Mouse (Mus musculus) CH12.LX (cell line): ENCODE results near the gene 2200002J24Rik. TPM values are rescaled to one million over a fixed set of nuclear protein-coding genes. Genes with fewer than 3 reads are reported as not detected.

Experiments
- DNase-seq: peaks from one replicate; pipeline ENCODE4 v3.0.0-alpha.2; 2013; ENCODE audit errors: extremely low read depth
- H3K27ac ChIP-seq: 2 replicates; pipeline ENCODE4 v1.5.1; 2012; ENCODE audit warnings: low read depth, mild to moderate bottlenecking, control low read depth, moderate library complexity; ENCODE audit not compliant: insufficient read depth
- H3K27me3 ChIP-seq: replicated peaks from 2 replicates; pipeline ENCODE3; 2012; ENCODE audit warnings: inconsistent platforms
- H3K36me3 ChIP-seq, 2 experiments: replicated peaks in 1 of 2; 2 replicates each; pipeline versions ENCODE3 to v1.6.1; 2012; ENCODE audit warnings: inconsistent platforms in 1 of 2, low read length in 1 of 2, mild to moderate bottlenecking in 1 of 2, mixed read lengths in 1 of 2, moderate library complexity in 1 of 2; ENCODE audit not compliant: control insufficient read depth in 1 of 2, insufficient read depth in 1 of 2
- H3K4me1 ChIP-seq, 2 experiments: 2 replicates each; pipeline ENCODE4 v1.6.1; 2012; ENCODE audit warnings: inconsistent platforms in 1 of 2, moderate library complexity in 1 of 2; ENCODE audit not compliant: insufficient read depth in 2 of 2, control insufficient read depth in 1 of 2
- H3K4me2 ChIP-seq: 2 replicates; pipeline ENCODE4 v1.6.1; 2012; ENCODE audit warnings: low read depth, mild to moderate bottlenecking, control low read depth; ENCODE audit not compliant: poor library complexity, insufficient read depth, severe bottlenecking
- H3K4me3 ChIP-seq, 3 experiments: fragments of 150-350 bp in 1 of 3; sonication (generic) in 1 of 3; replicated peaks in 1 of 3; 2 replicates each; pipeline versions ENCODE3 to v1.5.1; 2011 to 2012; ENCODE audit warnings: low read depth in 2 of 3, low read length in 2 of 3, mild to moderate bottlenecking in 2 of 3, moderate library complexity in 2 of 3, control low read depth in 1 of 3, improper control_type of control experiment in 1 of 3, inconsistent platforms in 1 of 3, mixed read lengths in 1 of 3; ENCODE audit not compliant: poor library complexity in 1 of 3
- H3K79me2 ChIP-seq: replicated peaks from 2 replicates; pipeline ENCODE4 v1.6.1; 2012; ENCODE audit warnings: mild to moderate bottlenecking, moderate library complexity; ENCODE audit not compliant: control insufficient read depth, poor library complexity, insufficient read depth, severe bottlenecking; ENCODE audit errors: extremely low read depth
- H3K9ac ChIP-seq: 2 replicates; pipeline ENCODE4 v1.6.1; 2012; ENCODE audit warnings: low read depth, mild to moderate bottlenecking, control low read depth, moderate library complexity; ENCODE audit not compliant: insufficient read depth
- H3K9me3 ChIP-seq: replicated peaks from 2 replicates; pipeline ENCODE3; 2012; ENCODE audit warnings: low read length, inconsistent platforms, mixed read lengths
- BHLHE40 ChIP-seq: IDR thresholded peaks from 2 replicates; pipeline ENCODE4 v1.6.1; 2011; ENCODE audit warnings: mild to moderate bottlenecking, low read depth, low read length, improper control_type of control experiment
- CHD1 ChIP-seq: IDR thresholded peaks from 2 replicates; pipeline ENCODE4 v1.6.1; 2012; ENCODE audit warnings: low read depth, low read length, improper control_type of control experiment, inconsistent platforms
- CHD2 ChIP-seq: IDR thresholded peaks from 2 replicates; pipeline ENCODE4 v1.6.1; 2011; ENCODE audit warnings: low read length, improper control_type of control experiment
- CTCF ChIP-seq, 2 experiments: IDR thresholded peaks in 1 of 2; conservative IDR thresholded peaks in 1 of 2; 2 replicates each; pipeline ENCODE4 v1.5.1; 2011 to 2012; ENCODE audit warnings: low read depth in 2 of 2, low read length in 2 of 2, improper control_type of control experiment in 1 of 2, inconsistent platforms in 1 of 2, mild to moderate bottlenecking in 1 of 2, moderate library complexity in 1 of 2
- E2F4 ChIP-seq: IDR thresholded peaks from 2 replicates; pipeline ENCODE4 v1.6.1; 2011; ENCODE audit warnings: low read depth, low read length, improper control_type of control experiment; ENCODE audit not compliant: insufficient replicate concordance
- ELF1 ChIP-seq: IDR thresholded peaks from 2 replicates; pipeline ENCODE4 v1.6.1; 2014; ENCODE audit warnings: low read depth, mild to moderate bottlenecking, inconsistent platforms, low read length, improper control_type of control experiment
- EP300 ChIP-seq: IDR thresholded peaks from 2 replicates; pipeline ENCODE4 v1.6.1; 2011; ENCODE audit warnings: low read length, improper control_type of control experiment
- ETS1 ChIP-seq: conservative IDR thresholded peaks from 2 replicates; pipeline ENCODE4 v1.6.1; 2012; ENCODE audit warnings: low read depth, mild to moderate bottlenecking, inconsistent platforms, low read length, improper control_type of control experiment, moderate library complexity
- GABPA ChIP-seq: IDR thresholded peaks from 2 replicates; pipeline ENCODE4 v1.6.1; 2012; ENCODE audit warnings: low read depth, low read length, improper control_type of control experiment, inconsistent platforms; ENCODE audit not compliant: insufficient replicate concordance
- HCFC1 ChIP-seq: IDR thresholded peaks from 2 replicates; pipeline ENCODE4 v1.6.1; 2012; ENCODE audit warnings: low read depth, mild to moderate bottlenecking, inconsistent platforms, low read length, improper control_type of control experiment
- IRF4 ChIP-seq: IDR thresholded peaks from 2 replicates; pipeline ENCODE4 v1.6.1; 2014; ENCODE audit warnings: low read depth, mild to moderate bottlenecking, inconsistent platforms, low read length, improper control_type of control experiment
- JUN ChIP-seq: IDR thresholded peaks from 2 replicates; pipeline ENCODE4 v1.6.1; 2011; ENCODE audit warnings: low read depth, mild to moderate bottlenecking, low read length, improper control_type of control experiment, moderate library complexity; ENCODE audit not compliant: insufficient read depth
- JUND ChIP-seq: conservative IDR thresholded peaks from 2 replicates; pipeline ENCODE4 v1.6.1; 2011; ENCODE audit warnings: low read depth, low read length, improper control_type of control experiment
- KAT2A ChIP-seq: IDR thresholded peaks from 2 replicates; pipeline ENCODE4 v1.6.1; 2012; ENCODE audit warnings: low read length, improper control_type of control experiment, inconsistent platforms; ENCODE audit not compliant: insufficient replicate concordance
- MAFK ChIP-seq: IDR thresholded peaks from 2 replicates; pipeline ENCODE4 v1.6.1; 2011; ENCODE audit warnings: low read length, improper control_type of control experiment; ENCODE audit not compliant: insufficient replicate concordance
- MAX ChIP-seq: IDR thresholded peaks from 2 replicates; pipeline ENCODE4 v1.6.1; 2011; ENCODE audit warnings: low read length, improper control_type of control experiment
- MAZ ChIP-seq: IDR thresholded peaks from 2 replicates; pipeline ENCODE4 v1.6.1; 2012; ENCODE audit warnings: low read depth, mild to moderate bottlenecking, inconsistent platforms, low read length, improper control_type of control experiment, moderate library complexity
- MEF2A ChIP-seq: IDR thresholded peaks from 2 replicates; pipeline ENCODE4 v1.6.1; 2014; ENCODE audit warnings: low read depth, mild to moderate bottlenecking, inconsistent platforms, low read length, improper control_type of control experiment, borderline replicate concordance
- MXI1 ChIP-seq: IDR thresholded peaks from 2 replicates; pipeline ENCODE4 v1.6.1; 2011; ENCODE audit warnings: mild to moderate bottlenecking, low read depth, low read length, improper control_type of control experiment
- MYC ChIP-seq: IDR thresholded peaks from 2 replicates; pipeline ENCODE4 v1.6.1; 2011; ENCODE audit warnings: low read depth, mild to moderate bottlenecking, improper control_type of control experiment, low read length
- NELFE ChIP-seq: IDR thresholded peaks from 2 replicates; pipeline ENCODE4 v1.6.1; 2011; ENCODE audit warnings: low read depth, low read length, improper control_type of control experiment
- NRF1 ChIP-seq: IDR thresholded peaks from 2 replicates; pipeline ENCODE4 v1.6.1; 2014; ENCODE audit warnings: low read depth, mild to moderate bottlenecking, inconsistent platforms, low read length, improper control_type of control experiment, moderate library complexity
- PAX5 ChIP-seq: IDR thresholded peaks from 2 replicates; pipeline ENCODE4 v1.6.1; 2012; ENCODE audit warnings: low read length, inconsistent platforms, mixed read lengths
- POLR2A ChIP-seq: IDR thresholded peaks from 2 replicates; pipeline ENCODE4 v1.6.1; 2011; ENCODE audit warnings: low read depth, mild to moderate bottlenecking, improper control_type of control experiment, low read length
- POLR2AphosphoS2 ChIP-seq: IDR thresholded peaks from 2 replicates; pipeline ENCODE4 v1.6.1; 2011; ENCODE audit warnings: low read depth, low read length, improper control_type of control experiment
- RAD21 ChIP-seq: IDR thresholded peaks from 2 replicates; pipeline ENCODE4 v1.6.1; 2011; ENCODE audit warnings: low read depth, mild to moderate bottlenecking, low read length, improper control_type of control experiment, moderate library complexity
- RCOR1 ChIP-seq: conservative IDR thresholded peaks from 2 replicates; pipeline ENCODE4 v1.6.1; 2012; ENCODE audit warnings: low read depth, mild to moderate bottlenecking, inconsistent platforms, low read length, improper control_type of control experiment
- SIN3A ChIP-seq: IDR thresholded peaks from 2 replicates; pipeline ENCODE4 v1.6.1; 2012; ENCODE audit warnings: low read length, improper control_type of control experiment, inconsistent platforms
- SMC3 ChIP-seq: IDR thresholded peaks from 2 replicates; pipeline ENCODE4 v1.6.1; 2011; ENCODE audit warnings: low read depth, low read length, improper control_type of control experiment
- TBP ChIP-seq: conservative IDR thresholded peaks from 2 replicates; pipeline ENCODE4 v1.6.1; 2011; ENCODE audit warnings: low read depth, low read length, improper control_type of control experiment
- TCF12 ChIP-seq: IDR thresholded peaks from 2 replicates; pipeline ENCODE4 v1.6.1; 2014; ENCODE audit warnings: low read depth, mild to moderate bottlenecking, inconsistent platforms, low read length, improper control_type of control experiment
- UBTF ChIP-seq: IDR thresholded peaks from 2 replicates; pipeline ENCODE4 v1.6.1; 2012; ENCODE audit warnings: low read depth, mild to moderate bottlenecking, inconsistent platforms, low read length, improper control_type of control experiment, moderate library complexity
- USF1 ChIP-seq: IDR thresholded peaks from 2 replicates; pipeline ENCODE4 v1.6.1; 2014; ENCODE audit warnings: low read depth, mild to moderate bottlenecking, inconsistent platforms, low read length, improper control_type of control experiment
- USF2 ChIP-seq: conservative IDR thresholded peaks from 2 replicates; pipeline ENCODE4 v1.6.1; 2011; ENCODE audit warnings: low read depth, low read length, improper control_type of control experiment
- ZC3H11A ChIP-seq: IDR thresholded peaks from 2 replicates; pipeline ENCODE4 v1.6.1; 2012; ENCODE audit warnings: low read depth, mild to moderate bottlenecking, inconsistent platforms, low read length, improper control_type of control experiment
- ZKSCAN1 ChIP-seq: IDR thresholded peaks from 2 replicates; pipeline ENCODE4 v1.6.1; 2012; ENCODE audit warnings: low read depth, inconsistent platforms, low read length, improper control_type of control experiment, borderline replicate concordance
- ZMIZ1 ChIP-seq: IDR thresholded peaks from 2 replicates; pipeline ENCODE4 v1.6.1; 2012; ENCODE audit warnings: low read depth, mild to moderate bottlenecking, inconsistent platforms, low read length, improper control_type of control experiment
- ZNF384 ChIP-seq: IDR thresholded peaks from 2 replicates; pipeline ENCODE4 v1.6.1; 2012; ENCODE audit warnings: low read depth, low read length, improper control_type of control experiment, inconsistent platforms
- dilution Hi-C: fragments of 300-500 bp; cut with MboI; formaldehyde crosslinking; loops from 2 replicates; pipeline ENCODE4 v1.14.3; 2020; ENCODE audit warnings: low sequenced_read_pairs; ENCODE audit not compliant: extremely low pct_unique_long_range_greater_than_20kb, extremely low pct_ligation_motif_present
- in situ Hi-C: fragments of 300-500 bp; cut with MboI; formaldehyde crosslinking; loops from 3 replicates; pipeline ENCODE4 v1.14.3; 2019; ENCODE audit warnings: low sequenced_read_pairs, low pct_ligation_motif_present, low pct_unique_long_range_greater_than_20kb, mixed read lengths
- polyA plus RNA-seq: library from polyadenylated mRNA; unstranded; fragments of >175 nt; gene quantifications from 2 replicates; pipeline ENCODE4 v1.2.1, GENCODE M21; 2012; ENCODE audit warnings: low read depth; ENCODE audit not compliant: insufficient read length
- total RNA-seq, 2 experiments: library from RNA; depleted of rRNA; stranded (reverse); fragments of 300-350 nt in 1 of 2; fragments of >200 nt in 1 of 2; gene quantifications; 2 replicates each; pipeline ENCODE4 v1.2.3; 2012 to 2014

The 2200002J24Rik gene
- total and polyA plus RNA-seq, 3 experiments = 2.9 to 4.0 (median 3.0) TPM

DNA sequence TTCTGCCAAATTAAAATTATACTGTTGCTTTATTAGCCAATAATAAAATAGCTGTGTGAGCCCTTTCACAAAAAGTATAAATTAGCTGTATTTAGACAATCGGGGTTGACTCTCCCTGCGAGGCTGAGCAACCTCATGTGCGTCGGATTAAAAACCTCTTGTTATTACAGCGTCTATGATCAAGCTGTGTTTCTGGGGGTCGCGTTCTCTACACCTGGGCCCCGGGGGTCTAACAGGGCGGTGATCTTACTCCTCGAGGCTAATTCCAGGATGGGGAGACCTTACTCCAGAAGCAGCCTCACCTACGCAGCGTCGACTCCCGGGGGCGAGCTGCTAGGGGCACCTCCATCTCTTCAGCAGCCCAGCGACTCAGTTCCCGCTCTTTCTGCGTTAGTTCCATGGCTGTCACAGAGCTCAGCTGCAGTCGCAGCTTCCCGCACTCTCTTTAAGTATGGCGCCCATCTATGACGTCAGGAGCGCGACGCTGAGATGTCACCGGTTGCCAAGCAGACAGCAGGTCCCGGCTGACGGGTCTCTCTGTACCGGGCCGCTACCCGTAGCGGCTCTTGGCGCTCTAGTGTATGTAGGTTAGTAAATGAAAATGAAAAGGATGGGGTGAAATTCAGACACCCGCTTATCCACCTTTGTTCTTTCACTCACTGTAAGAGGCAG lies 34.1 kb upstream of the 2200002J24Rik start, which contains the start of gene Haus5:
Haus5 (minus strand) TSS at position 466 of the 672 bp plus-strand sequence.
- in situ Hi-C loops (no loop called here), dilution Hi-C loops (no loop called here)
- Histone ChIP-seq H3K9me3 (no peaks in the 10 kb centered on the region), H3K27me3 (peaks cover 2% of the 10 kb centered on the region), H3K4me1 (peaks cover 4 to 15% of the 10 kb centered on the region in 2 experiments; a peak in 3 of 4 replicates), H3K36me3 (peaks cover 31 to 38% of the 10 kb centered on the region in 2 experiments), H3K79me2 (peaks cover 8% of the 10 kb centered on the region), H3K4me2 (peak within 1 kb of the TSS; percentile 100), H3K27ac (no peak within 1 kb of the TSS), H3K9ac (peak within 1 kb of the TSS; percentile 97), H3K4me3 (peak within 1 kb of the TSS; percentile 67 to 97 (median 89))
- DNase-seq = peak; percentile 96
- TF ChIP-seq MAX (no peak), GABPA (no peak), IRF4 (no peak), MAZ (no peak), ETS1 (no peak), MEF2A (0 out of 2 replicates have a peak, but pooled peaks have one; percentile 25), SMC3 (no peak), NELFE (peak; percentile 54; the same call in 1 of the 2 replicates), NRF1 (0 out of 2 replicates have a peak, but pooled peaks have one; percentile 30), TBP (peak; percentile 86), RCOR1 (no peak), JUND (no peak), POLR2AphosphoS2 (no peak), E2F4 (peak; percentile 92), HCFC1 (peak; percentile 87), CTCF (conservative IDR thresholded peaks at IDR 0.05 in 1 of 2, IDR thresholded peaks at IDR 0.05 in 1 of 2; ENCODE audit: low read depth in 2 of 2, low read length in 2 of 2) (no peak), UBTF (no peak), MAFK (no peak), KAT2A (peak; percentile 69; the same call in 1 of the 2 replicates), CHD2 (peak; percentile 97), ZC3H11A (no peak), MXI1 (peak; percentile 91), ZNF384 (no peak), RAD21 (no peak; the same call in 1 of the 2 replicates), ELF1 (peak; percentile 73), TCF12 (peak; percentile 81), POLR2A (peak; percentile 86), USF2 (no peak; the same call in 1 of the 2 replicates), BHLHE40 (no peak; the same call in 1 of the 2 replicates), EP300 (no peak), MYC (no peak), SIN3A (peak; percentile 99), USF1 (no peak), ZKSCAN1 (no peak; the same call in 1 of the 2 replicates), CHD1 (no peak), JUN (no peak), ZMIZ1 (peak; percentile 41; the same call in 1 of the 2 replicates), PAX5 (no peak)
